Mouse (Mus musculus) kidney, adult 2 months (tissue): ENCODE measurements around the gene Arhgap9.

Experiments
- CTCF ChIP-seq: fragments of 200-500 bp; conservative IDR thresholded peaks from 2 replicates; pipeline ENCODE4 v1.5.1; 2011; ENCODE audit warnings: low read depth, mild to moderate bottlenecking, control low read depth, low read length, moderate library complexity, mixed read lengths; ENCODE audit not compliant: insufficient read depth, insufficient read length
- POLR2A ChIP-seq: fragments of 200-500 bp; IDR thresholded peaks from one replicate; pipeline ENCODE4 v1.6.1; 2011; ENCODE audit warnings: low read depth, low read length, control low read depth

- no peak for TF ChIP-seq POLR2A
- no peak for TF ChIP-seq CTCF
Measured at GRCm38 (mm10) chr10:127287936-127288293, 33.8 kb upstream of the Arhgap9 start.
